Mouse (Mus musculus) forelimb bud, embryonic 11.5 days (tissue): ENCODE measurements at regions not wholly inside any gene's neighbourhood (a gene's known extent, or its start where the extent isn't known, plus 50 kb on each side); places are given as distances from the start of the nearest gene placed in this dataset.
A peak's percentile ranks its signal among the peaks of the same experiment; 100 is the strongest.
"Not testable (repeated sequence)": the region's sequence is repeated elsewhere in the genome, so short reads cannot be mapped to it uniquely, and the experiment has no call there.

Experiments used
- DNase-seq: peaks from one replicate; pipeline ENCODE4 v3.0.0-alpha.2; 2012; ENCODE audit warnings: low read depth, low spot score

DNA sequence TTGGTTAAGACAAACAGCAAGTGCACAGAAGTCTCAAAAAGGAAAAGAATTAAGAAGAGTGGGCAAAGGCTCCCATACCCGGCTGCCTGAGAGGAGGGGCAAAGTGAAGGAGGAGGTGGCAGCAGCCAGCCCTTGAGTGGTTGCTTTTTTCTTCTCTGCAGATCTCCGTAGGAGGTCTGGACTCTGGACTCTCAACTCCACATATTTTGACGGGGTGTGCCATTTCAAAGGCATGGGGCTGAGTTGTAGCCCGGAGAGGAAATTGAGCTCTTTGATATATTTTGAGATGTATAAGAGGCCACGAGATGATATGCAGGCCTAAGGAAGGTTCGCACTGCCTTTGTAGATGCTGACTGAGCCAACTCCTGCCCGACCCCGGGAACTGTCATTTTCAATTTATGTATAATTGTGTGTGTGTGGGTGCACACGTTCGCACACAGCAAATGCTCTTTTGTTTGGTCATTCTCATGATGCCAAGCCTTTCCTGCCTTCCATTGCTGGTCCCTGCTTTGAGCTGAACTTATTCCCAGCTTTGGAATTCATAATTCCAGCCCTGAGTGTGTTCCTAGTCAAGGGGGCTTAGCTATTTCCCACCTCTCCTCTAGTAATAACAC, 56.4 kb downstream of the Cxcr4 start:
- no peak for DNase-seq

DNA sequence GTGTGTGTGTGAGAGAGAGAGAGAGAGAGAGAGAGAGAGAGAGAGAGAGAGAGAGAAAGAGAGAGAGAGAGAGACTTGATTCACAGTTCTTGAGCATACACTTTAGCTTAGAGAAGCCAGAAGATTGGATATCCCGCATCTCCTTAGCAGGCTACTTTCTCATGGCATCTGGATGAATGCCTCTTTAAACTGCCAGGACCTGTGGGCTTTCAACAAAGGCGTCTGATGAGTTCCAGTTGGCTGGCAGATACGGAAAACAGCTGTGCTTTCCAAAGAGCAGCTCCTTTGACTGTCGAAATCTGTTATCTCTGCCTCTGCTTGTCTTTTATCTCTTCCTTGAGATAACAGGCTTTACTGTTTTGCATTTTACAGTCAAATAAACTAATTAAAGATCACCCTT, 59.5 kb downstream of the Cxcr4 start:
- DNase-seq, result peak; percentile 32

DNA sequence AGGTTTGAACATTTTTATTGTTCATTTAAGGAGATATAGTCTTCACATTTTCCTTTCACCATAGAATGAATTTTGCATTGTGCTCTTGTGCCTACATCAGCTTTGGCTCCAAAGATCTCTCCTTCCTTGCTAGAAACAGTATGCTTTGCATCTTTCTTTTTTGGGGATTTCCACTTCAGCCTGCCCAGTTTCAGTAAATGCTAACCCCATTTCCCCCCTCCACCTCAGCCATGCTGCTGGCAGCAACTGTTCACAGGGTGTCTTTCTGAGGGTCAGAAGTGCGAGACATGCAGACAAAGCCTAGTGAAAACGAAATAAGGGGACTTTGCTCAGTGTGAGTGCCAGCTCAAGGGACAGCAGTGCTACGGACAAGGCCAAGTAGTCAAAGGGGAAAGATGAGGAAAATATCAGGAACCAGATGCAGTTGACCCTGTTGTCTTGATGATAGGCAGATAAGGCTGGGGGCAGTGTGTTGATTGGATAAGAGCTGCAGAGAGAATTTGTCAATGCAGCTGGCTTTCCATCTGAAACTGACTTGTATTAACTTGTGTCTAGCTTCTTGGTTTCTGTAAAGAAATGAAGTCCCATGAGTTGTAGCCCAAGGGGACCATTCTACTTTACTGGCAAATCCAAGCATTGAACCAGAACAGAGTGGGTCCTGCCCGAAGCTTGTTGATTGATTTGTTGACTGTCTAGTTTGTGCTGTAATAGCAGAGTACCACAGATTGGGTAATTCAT, 62.1 kb downstream of the Cxcr4 start:
- DNase-seq, result no peak

DNA sequence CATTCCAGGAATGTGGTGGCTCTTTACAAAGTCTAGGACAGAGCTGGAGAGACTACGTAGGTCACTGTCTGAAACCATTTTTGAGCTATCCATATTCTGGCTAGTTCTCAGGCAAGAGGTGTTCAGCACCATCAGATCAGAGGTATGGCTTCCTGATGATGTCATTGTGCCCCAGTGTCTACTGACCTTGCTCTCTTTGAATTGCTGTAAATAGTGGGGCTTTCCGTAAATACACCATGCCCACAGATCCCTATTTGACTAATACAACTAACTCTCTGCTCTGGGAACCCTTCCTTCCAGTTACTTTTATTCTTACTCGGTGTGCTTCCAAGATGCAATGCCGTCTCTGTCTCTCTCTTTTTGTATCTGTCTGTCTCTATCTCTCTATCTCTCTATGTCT, 72.9 kb downstream of the Cxcr4 start:
- DNase-seq, result no peak

DNA sequence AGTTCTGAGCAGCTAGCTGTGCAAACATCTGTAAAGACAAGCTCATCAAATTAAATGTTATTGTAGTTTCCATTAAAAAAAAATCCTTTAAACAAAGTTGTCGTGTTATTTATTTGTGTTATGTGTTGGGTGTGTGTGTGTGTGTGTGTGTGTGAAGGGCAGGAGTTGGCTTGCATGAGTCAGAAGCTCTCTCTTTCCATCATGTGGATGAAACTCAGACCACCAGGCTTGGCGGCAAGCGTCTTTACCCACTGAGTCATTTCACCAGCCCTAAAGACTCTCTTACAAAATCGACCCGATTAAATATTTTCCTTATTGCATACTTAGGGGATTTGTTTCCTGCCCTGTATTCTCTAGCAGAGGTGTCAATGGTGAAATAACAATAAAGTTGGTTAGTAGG, 73.6 kb downstream of the Cxcr4 start:
- no peak for DNase-seq

DNA sequence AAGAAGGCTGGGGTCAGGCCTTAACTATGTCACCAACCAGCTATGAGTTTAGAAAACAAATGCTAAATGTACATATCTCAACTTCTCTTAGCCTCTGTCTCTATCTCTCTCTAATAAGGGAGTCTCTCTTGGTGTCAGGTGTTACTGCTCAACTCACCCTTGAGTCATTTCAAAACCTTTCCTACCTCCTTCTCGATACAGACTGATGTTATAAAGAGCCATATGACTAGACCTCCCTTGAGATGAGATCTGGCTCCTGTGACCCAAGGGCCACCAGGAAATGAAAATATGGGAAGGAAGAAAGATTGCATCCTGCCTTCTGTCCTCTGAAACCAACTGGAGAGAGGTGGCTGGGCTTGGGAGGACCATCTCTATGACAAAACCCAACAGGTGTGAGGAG, 74.7 kb downstream of the Cxcr4 start:
- no peak for DNase-seq

DNA sequence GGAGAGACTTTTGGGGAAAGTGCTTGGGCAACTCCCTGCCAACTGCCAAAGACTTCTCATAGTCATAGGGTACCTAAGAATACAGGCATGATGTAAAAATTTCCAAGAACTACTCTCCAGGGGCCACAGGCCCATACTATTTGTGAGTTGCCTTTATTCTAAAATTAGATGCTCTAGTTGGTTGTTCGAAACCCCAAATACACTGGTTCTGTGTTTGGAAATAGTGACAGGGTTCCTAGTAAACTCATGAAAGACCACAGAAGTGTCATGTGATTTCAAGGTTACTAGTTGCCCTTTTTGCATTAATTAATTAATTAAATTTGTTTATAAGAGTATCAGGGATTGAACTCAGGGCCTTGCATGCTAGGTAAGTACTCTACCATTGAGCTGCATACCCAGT, 77.8 kb downstream of the Cxcr4 start:
- DNase-seq, result no peak

DNA sequence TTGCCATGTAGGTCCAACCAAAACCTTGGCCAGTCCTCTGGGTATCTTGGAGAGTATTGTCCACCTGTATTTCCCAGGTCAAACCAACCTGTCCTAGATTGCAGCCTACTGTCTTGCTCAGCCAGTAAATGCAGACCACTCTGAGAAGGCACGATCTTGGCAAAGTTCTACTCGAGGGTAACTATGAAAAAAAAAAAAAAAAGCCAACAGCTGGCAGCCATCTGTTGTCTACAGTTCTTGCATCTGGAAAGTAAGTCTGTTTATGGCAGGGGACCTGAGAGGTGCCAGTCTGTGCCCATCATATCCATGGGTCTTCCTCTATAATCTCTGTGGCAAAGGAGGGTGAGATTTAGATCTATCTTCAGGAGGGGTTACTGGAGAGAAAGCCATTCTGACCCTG, 78.2 kb downstream of the Cxcr4 start:
- no peak for DNase-seq

DNA sequence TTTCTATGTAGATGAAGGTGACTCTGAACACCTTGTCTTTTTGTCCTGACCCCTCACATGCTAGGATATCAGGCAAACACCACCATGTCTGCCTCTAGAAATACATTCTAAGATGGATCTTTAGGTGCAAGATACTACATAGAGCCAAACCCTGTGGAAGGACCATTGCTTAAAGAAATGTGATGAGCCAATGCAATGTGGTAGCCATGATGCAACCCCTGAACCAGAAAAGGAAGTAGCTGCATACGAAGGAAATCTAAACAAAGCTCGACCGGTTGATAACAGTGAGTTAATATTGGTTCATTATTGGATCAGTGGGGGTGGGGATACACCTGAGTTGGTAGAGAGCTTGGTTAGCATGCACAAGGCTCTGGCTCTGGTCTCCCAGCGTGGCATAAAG, 78.9 kb downstream of the Cxcr4 start:
- no peak for DNase-seq

DNA sequence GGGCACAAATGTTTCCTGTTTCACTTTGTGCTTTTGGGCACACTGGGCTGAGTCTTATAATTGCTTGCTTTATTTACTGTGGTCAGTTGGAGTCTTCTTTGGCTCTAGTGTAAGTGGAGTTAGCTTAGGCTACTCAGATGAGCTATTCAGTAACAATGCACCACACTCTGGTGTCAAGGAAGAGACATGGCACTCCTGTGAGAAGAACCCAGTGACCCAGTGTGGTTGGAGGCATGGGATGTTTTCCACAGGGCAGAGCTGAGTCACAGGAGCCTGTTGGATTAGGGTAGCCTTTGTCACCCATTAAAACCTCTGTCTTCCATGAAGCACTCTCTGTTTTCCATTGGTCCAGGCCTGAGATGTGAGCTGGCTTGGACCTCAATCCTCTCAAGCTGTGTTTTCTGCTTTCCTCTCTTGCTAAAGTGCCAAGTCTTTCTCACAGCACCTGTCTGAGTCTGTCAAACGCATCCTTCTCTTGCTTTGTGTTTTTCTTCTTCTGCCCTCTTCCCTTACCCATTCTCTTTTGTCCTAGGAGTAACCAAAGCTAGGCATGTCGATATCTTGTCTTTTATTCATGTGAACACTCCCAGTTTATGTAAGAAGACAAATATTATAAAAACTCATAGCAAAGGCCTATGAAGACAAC, 83.2 kb downstream of the Cxcr4 start:
- no peak for DNase-seq

DNA sequence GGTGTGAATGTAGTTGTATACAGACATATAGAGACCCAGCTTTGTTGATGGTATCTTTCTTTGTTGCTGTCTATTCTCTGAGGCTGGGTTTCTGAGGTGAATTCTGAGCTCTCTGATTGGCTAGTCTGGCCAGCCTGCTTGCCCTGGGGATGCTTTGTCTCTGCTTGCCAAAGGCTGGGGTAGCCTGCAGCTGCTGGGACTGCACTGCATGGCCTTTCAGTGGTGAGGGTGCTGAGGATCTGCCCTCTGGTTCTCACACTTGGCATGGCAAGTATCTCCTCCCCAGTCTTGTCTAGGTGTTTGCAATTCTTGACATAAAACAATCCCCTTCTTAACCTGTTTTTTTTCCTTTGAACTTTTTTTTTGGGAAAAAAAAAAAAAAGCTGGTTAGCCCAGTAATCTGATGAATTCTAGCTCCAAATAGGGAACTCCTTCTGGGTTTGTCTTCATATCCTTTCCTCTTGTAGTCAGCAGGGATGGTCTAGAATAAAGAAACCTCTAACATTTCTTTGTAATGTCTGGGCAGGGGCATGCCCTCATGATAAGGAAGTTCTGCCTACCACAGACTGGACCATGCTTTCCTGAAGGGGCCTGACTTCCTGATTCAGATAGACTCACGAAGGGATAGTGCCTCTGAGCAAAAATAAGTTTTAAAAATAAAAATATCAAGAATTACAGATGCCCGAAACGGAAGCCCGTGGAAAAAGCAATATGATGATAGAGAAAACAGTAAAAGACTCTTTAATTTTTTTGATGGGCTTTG, 85.4 kb downstream of the Cxcr4 start:
- DNase-seq, result no peak

DNA sequence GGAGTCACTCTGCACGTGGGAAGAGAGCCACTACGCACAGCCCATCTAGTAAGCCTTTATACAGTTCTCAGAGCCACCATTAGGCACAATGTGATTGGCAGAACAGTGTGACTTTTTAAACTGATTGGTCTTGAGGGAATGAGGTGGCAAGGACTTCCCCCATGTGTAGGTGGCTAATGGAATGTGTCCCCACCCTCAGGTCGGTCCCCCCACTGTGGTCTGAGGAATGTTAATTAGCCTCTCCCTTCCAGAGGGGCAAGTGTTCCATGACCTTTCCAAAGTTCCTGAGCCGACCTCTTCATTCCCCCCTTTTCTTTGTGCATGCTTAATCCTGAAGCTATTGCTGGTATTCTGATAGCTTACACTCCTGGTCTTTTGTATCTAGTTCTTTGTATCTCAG, 87.2 kb upstream of the Dars start:
- DNase-seq, result no peak

DNA sequence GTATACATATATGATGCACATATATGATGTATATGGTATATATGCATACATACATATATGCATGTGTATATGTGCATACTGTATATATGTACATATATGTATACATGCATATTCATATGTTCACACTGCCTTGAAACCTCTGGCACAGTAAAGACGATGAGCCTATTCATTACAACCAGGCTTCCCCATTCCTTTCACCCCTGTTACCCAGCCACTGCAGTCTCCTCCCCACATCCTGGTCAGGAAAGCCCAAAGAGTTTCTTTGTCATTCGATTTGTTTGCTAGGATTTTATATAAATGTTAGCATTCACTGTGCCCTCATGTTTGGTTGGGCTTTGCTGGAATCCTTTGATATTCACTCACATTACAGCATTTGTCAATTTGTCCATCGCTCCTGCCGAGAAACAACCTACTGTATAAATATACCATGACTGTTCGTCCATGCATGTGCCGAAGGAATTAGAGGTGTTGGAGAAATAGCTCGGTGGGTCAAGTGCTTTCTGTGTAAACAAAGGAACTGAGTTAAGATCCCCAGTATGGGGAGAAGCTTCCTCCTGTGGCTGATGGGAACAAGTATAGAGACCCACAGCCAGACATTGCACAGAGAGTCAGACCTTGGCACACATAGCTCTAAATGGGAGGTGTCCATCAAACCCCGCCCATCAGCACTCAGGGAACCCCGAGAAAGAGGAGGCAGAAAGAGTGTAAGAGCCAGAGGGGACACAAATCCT, 81.0 kb upstream of the Dars start:
- no peak for DNase-seq

DNA sequence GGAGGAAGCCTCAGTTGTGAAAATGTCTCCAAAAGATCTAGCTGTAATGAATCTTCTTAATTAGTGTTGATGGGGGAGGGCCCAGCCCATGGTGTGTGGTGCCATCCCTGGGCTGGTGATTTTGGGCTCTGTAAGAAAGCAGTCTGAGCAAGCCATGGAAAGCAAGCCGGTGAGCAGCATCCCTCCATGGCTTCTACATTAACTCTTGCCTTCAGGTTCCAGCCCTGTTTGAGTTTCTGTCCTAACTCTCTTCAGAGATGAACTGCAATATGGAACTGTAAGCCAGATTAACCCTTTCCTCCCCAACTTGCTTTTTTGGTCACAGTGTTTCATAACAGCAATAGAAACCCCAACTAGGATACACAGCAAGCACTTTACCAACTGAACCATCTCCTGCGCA, 75.1 kb upstream of the Dars start:
- DNase-seq, result no peak

DNA sequence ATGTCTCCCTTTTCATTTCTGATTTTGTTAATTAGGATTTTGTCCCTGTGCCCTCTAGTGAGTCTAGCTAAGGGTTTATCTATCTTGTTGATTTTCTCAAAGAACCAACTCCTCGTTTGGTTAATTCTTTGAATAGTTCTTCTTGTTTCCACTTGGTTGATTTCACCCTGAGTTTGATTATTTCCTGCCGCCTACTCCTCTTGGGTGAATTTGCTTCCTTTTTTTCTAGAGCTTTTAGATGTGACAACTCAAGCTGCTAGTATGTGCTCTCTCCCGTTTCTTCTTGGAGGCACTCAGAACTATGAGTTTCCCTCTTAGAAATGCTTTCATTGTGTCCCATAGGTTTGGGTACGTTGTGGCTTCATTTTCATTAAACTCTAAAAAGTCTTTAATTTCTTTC, 70.0 kb upstream of the Dars start:
- not testable (repeated sequence) for DNase-seq

DNA sequence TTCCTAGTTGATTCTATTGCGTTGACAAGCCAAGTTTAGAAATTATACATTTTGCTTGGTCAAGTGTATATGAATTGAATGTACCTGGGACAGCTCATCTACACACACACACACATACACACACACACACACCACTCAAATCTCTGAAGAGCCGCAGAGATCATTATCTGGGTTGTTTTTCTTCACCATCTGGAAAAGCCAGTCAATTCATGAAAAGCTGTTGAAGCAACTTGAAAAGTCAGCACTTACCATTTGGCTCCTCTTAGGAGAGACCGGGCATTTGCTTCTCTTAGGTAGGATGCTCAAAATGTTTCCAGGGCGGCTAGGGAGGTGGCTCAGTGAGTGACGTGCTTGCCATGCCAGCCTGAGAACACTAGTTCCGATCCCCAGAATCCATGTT, 61.2 kb upstream of the Dars start:
- no peak for DNase-seq

DNA sequence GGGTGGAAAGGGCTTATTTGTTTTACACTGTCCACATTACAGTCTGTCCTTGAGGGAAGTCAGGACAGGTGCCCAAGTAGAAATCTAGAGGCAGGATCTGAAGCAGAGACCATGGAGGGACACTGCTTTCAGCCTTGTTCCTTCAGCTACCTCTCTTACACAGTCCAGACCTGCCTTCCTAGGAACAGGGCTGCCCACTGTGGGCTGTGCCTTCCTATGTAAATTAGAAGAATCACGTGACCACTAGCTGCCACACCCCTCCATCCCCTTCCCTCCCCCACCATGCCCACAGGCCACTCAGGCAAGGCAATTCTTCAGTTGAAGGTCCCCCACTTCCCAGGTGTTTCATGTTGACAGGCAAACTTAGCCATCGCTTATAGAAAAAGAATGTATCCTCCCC, 60.5 kb upstream of the Dars start:
- DNase-seq, result no peak

DNA sequence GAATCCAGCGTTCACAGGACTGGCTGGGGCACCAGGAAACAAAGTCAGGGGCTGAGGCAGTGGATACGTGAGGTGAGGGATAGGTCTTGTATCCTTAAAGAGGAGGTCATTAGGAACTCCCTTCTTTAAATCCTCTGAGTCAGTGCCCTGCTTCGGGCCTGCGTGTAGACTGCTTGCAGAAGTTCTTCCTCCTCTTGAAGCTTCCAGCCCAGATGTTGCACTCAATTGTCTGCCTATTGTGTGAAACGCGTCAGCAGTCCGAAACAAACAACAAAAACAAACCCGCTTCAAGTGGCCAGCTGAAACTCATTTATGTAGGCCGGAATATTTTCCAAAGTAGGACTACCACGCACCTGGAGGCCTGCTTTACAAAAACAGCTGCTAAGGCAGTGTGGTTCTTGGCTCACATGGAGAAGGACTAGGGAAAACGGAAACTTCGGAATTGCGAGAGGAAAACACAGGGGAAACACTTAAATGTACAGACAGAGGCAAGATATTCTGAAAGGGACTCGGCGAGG, 55.6 kb upstream of the Dars start:
- peak; percentile 42 for DNase-seq

DNA sequence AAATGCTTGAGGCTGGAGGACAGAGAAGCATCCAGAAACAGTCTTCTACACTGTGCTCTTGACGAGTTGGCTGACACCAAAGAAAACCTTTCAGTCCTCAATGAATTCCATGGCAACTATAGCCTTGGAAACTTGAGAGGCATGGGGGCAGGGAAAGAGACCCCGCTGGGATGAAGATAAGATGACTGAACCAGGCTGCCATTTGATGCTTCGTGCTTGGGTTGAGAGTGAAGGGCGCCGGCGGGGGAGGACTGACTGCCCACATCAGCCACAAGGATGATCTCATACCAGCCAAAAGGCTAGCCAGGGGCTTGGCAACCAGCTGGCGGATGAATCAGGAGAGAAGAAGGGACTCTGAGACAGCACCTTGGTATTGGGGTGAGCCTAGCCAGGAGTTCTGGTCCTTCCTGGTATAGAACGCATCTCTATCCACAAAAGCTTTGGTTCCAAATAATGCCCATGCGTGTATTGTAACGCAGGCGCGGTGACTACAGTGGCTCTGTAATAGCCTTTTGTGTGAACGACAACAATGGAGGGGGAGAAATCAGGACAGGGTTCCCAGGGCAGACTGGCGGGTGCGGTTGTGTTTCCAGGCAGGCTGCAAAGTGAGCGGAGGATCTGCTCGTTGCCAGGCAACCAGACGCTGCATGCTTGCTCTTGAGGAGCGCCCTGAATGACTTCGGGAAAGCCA, 55.0 kb upstream of the Dars start:
- peak; percentile 73 for DNase-seq

DNA sequence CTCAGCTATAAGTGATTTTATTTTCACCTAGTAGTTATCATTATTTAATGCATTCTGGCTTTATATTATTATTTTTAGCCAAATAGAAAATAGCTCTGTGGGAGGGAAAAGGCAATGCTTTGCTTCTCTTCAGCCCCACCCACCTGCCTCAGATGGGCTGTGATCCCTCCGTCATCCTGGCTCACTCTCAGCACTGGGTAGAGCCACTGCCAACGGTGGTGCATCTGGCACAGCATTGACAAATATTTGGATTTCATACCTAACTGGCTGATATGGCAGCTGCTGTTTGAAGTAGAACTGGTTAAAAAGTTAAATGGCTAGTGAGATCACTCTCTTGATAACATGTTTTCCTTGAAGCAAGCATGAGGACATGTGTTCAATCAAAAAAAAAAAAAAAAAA, 53.6 kb upstream of the Dars start:
- DNase-seq, result no peak

DNA sequence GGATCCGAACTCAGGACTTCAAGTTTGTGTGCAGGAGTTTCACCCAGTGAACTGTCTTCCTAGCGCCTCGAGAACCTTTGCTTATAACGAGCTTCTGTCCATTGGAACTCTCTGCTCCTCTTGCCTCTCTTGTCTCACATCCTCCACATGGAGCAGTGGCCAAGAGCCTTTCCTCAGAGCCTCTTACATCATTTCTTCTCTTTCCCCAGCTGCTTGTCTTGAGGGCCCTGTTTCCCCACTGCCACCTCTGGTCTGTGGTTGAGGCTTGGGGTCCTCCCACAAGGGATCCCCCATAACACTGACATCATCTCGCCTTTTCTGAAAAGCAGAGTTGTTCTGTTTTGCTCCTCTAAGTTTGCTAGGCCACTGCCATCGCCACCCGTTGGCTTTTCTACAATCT, 51.9 kb upstream of the Dars start:
- no peak for DNase-seq
